Mouse (Mus musculus): ENCODE data around the gene Hoxc13. TPM values are rescaled to one million over a fixed set of nuclear protein-coding genes. Genes with fewer than 3 reads are reported as not detected.

Hoxc13 gene
- polyA plus RNA-seq (2015; fragmentation: Nextera tagmentation; extraction: Ambion mirVana) = not detected in 2 replicates

- peaks cover 99% of the 10 kb centered on the region for H3K27me3 ChIP-seq
- under 1% methylated on average over 81 of the region's 88 CpGs for WGBS
- no peaks in the 10 kb centered on the region for H3K9me3 ChIP-seq
- H3K4me3 ChIP-seq (replicated peaks) = peak within 1 kb of the TSS; percentile 23
- H3K36me3 ChIP-seq = no peaks in the 10 kb centered on the region
- no peak within 1 kb of the TSS for H3K9ac ChIP-seq (replicated peaks)
- H3K4me1 ChIP-seq (replicated peaks) = peaks cover 9% of the 10 kb centered on the region
- ATAC-seq = peak; percentile 69
- peak within 1 kb of the TSS; percentile 43 for H3K4me2 ChIP-seq (replicated peaks)
- no peak within 1 kb of the TSS for H3K27ac ChIP-seq
Observed at GRCm38 (mm10) chr15:102921053-102922011, at the start of gene Hoxc13. Gene Hoxc13 (plus strand): TSS chr15:102921103.

DNA sequence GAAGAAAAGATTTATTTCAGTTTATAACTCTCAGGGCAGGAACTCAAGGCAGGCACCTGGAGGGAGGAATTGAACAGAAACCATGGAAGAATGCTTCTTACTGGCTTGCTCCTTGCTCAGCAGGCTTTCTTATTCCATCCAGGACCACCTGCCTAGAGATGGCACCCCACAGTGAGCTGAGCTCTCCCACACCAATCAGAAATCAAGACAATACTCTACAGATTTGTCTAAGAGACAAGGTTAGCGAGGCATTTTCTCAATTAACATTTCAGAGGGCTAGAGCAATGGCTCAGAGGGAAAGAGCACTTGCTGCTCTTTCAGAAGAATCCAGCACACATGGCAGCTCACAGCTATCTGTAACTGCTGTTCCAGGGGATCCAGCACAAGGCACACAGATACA, 35.1 kb upstream of the Hoxc13 start:
- Histone ChIP-seq H3K4me1 (replicated peaks) (no peaks in the 10 kb centered on the region), H3K36me3 (no peaks in the 10 kb centered on the region), H3K27me3 (no peaks in the 10 kb centered on the region), H3K9me3 (no peaks in the 10 kb centered on the region), H3K9ac (replicated peaks) (no peak overlapping the region), H3K27ac (no peak overlapping the region), H3K4me3 (replicated peaks) (no peak overlapping the region), H3K4me2 (replicated peaks) (no peak overlapping the region)
- ATAC-seq = no peak
- WGBS = 25% methylated on average over 1 of the region's 1 CpGs

DNA sequence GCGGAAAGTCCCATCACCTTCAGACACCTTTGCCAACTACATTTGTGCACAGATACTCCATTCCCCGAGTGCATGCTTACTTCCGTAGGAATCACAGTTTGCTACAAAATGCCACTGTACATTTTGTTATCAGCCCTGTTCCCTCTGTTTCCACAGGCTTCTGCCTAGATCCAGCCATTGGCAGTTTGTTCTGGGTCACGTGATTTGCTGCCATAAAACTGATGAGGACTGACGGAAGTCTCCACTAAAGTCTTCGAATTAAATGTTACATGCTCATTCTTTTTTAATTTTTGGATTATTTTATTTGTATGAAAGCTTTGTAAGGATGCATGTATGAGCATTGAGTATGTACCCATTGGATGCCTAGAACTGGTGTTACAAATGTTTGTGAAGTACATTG, 25.8 kb upstream of the Hoxc13 start:
- H3K36me3 ChIP-seq = no peaks in the 10 kb centered on the region
- 92% methylated on average over 6 of the region's 6 CpGs for WGBS

DNA sequence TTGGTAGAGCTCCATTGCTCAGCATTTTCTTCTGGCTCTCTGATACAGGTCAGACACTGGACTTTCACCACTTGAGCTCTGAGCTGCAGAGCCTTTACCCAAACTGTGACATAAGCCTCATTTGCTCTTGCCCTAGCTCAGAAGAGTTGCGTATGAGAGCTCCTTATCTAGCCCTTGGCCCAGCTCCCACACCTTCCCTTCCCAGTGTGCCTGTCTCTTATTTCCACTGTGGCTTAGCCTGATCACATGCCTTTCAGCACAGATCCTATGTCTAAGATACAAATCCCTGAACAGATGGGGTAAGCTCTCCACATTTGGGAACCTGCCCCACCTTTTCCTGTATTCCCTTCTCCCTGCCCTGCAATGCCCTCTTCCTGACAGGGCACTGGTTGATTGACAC, 16.0 kb upstream of the Hoxc13 start:
- no peaks in the 10 kb centered on the region for H3K9me3 ChIP-seq
- no peak overlapping the region for H3K9ac ChIP-seq (replicated peaks)
- 65% methylated on average over 1 of the region's 1 CpGs for WGBS
- H3K36me3 ChIP-seq = no peaks in the 10 kb centered on the region
- peaks cover 87% of the 10 kb centered on the region for H3K27me3 ChIP-seq
- H3K4me1 ChIP-seq (replicated peaks) = no peaks in the 10 kb centered on the region
- H3K4me2 ChIP-seq (replicated peaks) = no peak overlapping the region
- no peak for ATAC-seq
- H3K27ac ChIP-seq = no peak overlapping the region
- no peak overlapping the region for H3K4me3 ChIP-seq (replicated peaks)

More for the DNA sequence above, 25.8 kb upstream of the Hoxc13 start:
- Histone ChIP-seq H3K4me1 (replicated peaks) (no peaks in the 10 kb centered on the region), H3K9ac (replicated peaks) (no peak overlapping the region), H3K4me3 (replicated peaks) (no peak overlapping the region), H3K27me3 (peaks cover 33% of the 10 kb centered on the region), H3K27ac (no peak overlapping the region), H3K4me2 (replicated peaks) (no peak overlapping the region), H3K9me3 (no peaks in the 10 kb centered on the region)
- ATAC-seq = no peak

DNA sequence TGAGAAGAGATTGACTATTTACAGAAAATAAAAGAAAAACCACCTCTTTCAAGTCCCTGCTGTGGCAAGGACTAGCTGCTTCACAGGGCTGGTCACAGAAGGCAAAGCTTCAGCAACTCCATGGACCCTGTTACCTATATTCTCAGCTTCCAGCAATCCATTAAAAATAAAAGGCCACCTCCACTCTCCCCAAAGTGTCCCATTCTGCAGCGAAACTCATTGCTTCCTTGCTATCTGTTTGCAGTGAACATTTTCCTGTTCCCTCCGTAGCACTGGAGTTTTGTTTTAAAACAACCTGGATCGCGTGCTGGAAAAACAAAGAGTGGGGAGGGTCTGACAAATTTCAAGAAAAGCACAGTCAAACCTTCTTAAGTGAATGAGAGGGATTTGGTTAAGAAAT, 11.4 kb upstream of the Hoxc13 start:
- H3K4me1 ChIP-seq (replicated peaks) = no peaks in the 10 kb centered on the region
- ATAC-seq = no peak
- no peaks in the 10 kb centered on the region for H3K9me3 ChIP-seq
- no peak overlapping the region for H3K4me2 ChIP-seq (replicated peaks)
- no peaks in the 10 kb centered on the region for H3K36me3 ChIP-seq
- no peak overlapping the region for H3K27ac ChIP-seq
- H3K4me3 ChIP-seq (replicated peaks) = no peak overlapping the region
- peaks cover 96% of the 10 kb centered on the region for H3K27me3 ChIP-seq
- no peak overlapping the region for H3K9ac ChIP-seq (replicated peaks)
- 2% methylated on average over 4 of the region's 4 CpGs for WGBS

GRCm38 (mm10) chr15:102910038-102910437, 10.9 kb upstream of the Hoxc13 start:
- Histone ChIP-seq H3K27ac (no peak overlapping the region), H3K4me3 (replicated peaks) (no peak overlapping the region), H3K27me3 (peaks cover 96% of the 10 kb centered on the region), H3K4me2 (replicated peaks) (no peak overlapping the region), H3K9ac (replicated peaks) (no peak overlapping the region), H3K36me3 (no peaks in the 10 kb centered on the region), H3K4me1 (replicated peaks) (no peaks in the 10 kb centered on the region), H3K9me3 (no peaks in the 10 kb centered on the region)
- no peak for ATAC-seq
- under 1% methylated on average over 18 of the region's 18 CpGs for WGBS

GRCm38 (mm10) chr15:102910496-102911095, 10.3 kb upstream of the Hoxc13 start:
- no peak overlapping the region for H3K27ac ChIP-seq
- no peak for ATAC-seq
- no peaks in the 10 kb centered on the region for H3K36me3 ChIP-seq
- H3K4me2 ChIP-seq (replicated peaks) = no peak overlapping the region
- no peaks in the 10 kb centered on the region for H3K4me1 ChIP-seq (replicated peaks)
- no peaks in the 10 kb centered on the region for H3K9me3 ChIP-seq
- H3K4me3 ChIP-seq (replicated peaks) = no peak overlapping the region
- H3K9ac ChIP-seq (replicated peaks) = no peak overlapping the region
- peaks cover 95% of the 10 kb centered on the region for H3K27me3 ChIP-seq
- under 1% methylated on average over 22 of the region's 22 CpGs for WGBS

DNA sequence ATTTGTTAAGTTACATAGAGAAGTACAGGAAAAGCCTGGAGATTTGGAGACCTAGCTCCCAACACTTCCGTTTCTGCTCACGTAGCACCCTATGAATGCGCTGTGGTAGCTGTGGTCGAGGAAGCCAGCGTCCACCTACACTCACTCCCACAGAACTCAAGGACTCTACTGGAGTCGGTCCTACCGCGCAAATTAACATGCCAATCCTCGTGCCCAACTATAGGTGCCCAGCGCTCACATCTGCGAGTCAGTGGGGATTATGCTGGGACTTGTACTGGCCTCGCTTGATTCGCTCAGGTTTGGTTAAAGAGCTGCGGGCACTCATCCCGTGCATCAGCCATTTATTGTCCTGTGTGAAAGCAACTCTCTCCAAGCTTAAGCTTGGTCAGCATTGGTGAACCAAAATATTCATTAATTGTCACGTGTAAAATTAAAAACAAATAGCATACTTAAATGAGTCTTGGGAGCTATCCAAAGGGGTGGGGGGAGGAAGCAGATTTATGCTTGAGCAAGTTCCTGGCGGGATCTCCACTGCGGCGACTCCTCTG, 7.8 kb upstream of the Hoxc13 start:
- Histone ChIP-seq H3K9me3 (no peaks in the 10 kb centered on the region), H3K36me3 (no peaks in the 10 kb centered on the region), H3K4me2 (replicated peaks) (no peak overlapping the region), H3K27me3 (peaks cover 95% of the 10 kb centered on the region), H3K4me1 (replicated peaks) (no peaks in the 10 kb centered on the region), H3K4me3 (replicated peaks) (no peak overlapping the region), H3K27ac (no peak overlapping the region), H3K9ac (replicated peaks) (no peak overlapping the region)
- ATAC-seq = no peak
- WGBS = under 1% methylated on average over 19 of the region's 19 CpGs

GRCm38 (mm10) chr15:102917972-102918572, 2.8 kb upstream of the Hoxc13 start:
- Histone ChIP-seq H3K4me2 (replicated peaks) (no peak overlapping the region), H3K4me1 (replicated peaks) (peaks cover 9% of the 10 kb centered on the region), H3K9me3 (no peaks in the 10 kb centered on the region), H3K36me3 (no peaks in the 10 kb centered on the region), H3K9ac (replicated peaks) (no peak overlapping the region), H3K27me3 (peaks cover 97% of the 10 kb centered on the region), H3K27ac (no peak overlapping the region), H3K4me3 (replicated peaks) (no peak overlapping the region)
- 1% methylated on average over 20 of the region's 20 CpGs for WGBS
- no peak for ATAC-seq

DNA sequence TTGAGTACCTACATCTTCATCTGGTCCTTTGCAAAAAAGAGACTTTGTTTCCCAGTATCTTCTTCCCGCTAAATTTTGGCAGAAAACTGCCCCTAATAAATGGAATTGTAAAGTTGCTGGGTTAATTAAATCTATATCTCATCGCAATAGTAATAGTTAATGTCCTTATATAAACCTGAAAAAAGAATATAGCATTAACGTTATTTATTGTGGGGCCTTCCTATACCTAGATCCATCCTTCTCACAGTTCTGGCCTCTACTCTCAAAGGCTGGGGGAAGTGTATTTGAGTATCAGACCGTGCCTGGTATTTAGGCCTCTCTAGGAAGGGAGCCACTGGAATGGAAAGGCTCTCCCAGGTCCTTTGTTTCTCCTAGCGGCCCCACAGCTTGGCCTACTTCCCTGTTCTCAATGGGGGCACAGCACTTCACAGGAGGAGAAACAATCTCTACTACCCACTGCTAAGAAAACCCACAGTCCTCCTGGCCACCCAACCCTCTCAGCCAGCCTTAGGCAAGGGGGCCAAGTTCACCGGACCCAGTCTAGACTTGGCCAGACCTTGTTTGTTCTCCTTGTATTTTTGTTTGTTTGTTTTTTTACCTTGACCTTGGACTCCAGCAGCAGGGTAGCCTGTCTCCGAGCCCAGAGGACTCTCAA, 2.2 kb upstream of the Hoxc13 start:
- Histone ChIP-seq H3K36me3 (no peaks in the 10 kb centered on the region), H3K27ac (no peak overlapping the region), H3K9me3 (no peaks in the 10 kb centered on the region), H3K27me3 (peaks cover 97% of the 10 kb centered on the region), H3K4me1 (replicated peaks) (peaks cover 9% of the 10 kb centered on the region), H3K4me2 (replicated peaks) (no peak overlapping the region), H3K9ac (replicated peaks) (no peak overlapping the region), H3K4me3 (replicated peaks) (no peak overlapping the region)
- ATAC-seq = no peak
- WGBS = 1% methylated on average over 7 of the region's 7 CpGs

GRCm38 (mm10) chr15:102919336-102920180, 1.3 kb upstream of the Hoxc13 start:
- WGBS = 2% methylated on average over 12 of the region's 12 CpGs
- Histone ChIP-seq H3K4me2 (replicated peaks) (peak overlapping the region; percentile 43; the same call in 1 of the 2 replicates), H3K4me1 (replicated peaks) (peaks cover 9% of the 10 kb centered on the region), H3K9me3 (no peaks in the 10 kb centered on the region), H3K27me3 (peaks cover 99% of the 10 kb centered on the region), H3K4me3 (replicated peaks) (no peak overlapping the region), H3K36me3 (no peaks in the 10 kb centered on the region), H3K9ac (replicated peaks) (no peak overlapping the region), H3K27ac (no peak overlapping the region)
- no peak for ATAC-seq
